Mouse (Mus musculus) midbrain, postnatal 0 days (tissue): ENCODE measurements around the gene Wnt3. TPM values are rescaled to one million over a fixed set of nuclear protein-coding genes. Genes with fewer than 3 reads are reported as not detected.

ENCODE experiments used
- ATAC-seq: fragments of 200-750 bp; cut with Nextera tagmentation; 2 replicates; pipeline ENCODE4 v1.8.0; 2017; ENCODE audit warnings: moderate number of reproducible peaks, mild to moderate bottlenecking, moderate TSS enrichment, moderate library complexity; ENCODE audit not compliant: low FRiP score
- DNase-seq: peaks from one replicate; pipeline ENCODE4 v3.0.0-alpha.2; 2015; ENCODE audit warnings: low spot score
- H3K27ac ChIP-seq: fragments of 300-500 bp; sonication (generic); 2 replicates; pipeline ENCODE4 v1.5.1; 2014; ENCODE audit warnings: low read depth, mild to moderate bottlenecking, low read length, mixed read lengths
- H3K27me3 ChIP-seq: fragments of 300-500 bp; sonication (generic); 2 replicates; pipeline ENCODE4 v1.6.1; 2014; ENCODE audit warnings: low read length, control low read depth, mixed read lengths; ENCODE audit not compliant: insufficient read depth
- H3K36me3 ChIP-seq: fragments of 300-500 bp; sonication (generic); 2 replicates; pipeline ENCODE4 v1.6.1; 2014; ENCODE audit warnings: low read length, control low read depth, mixed read lengths; ENCODE audit not compliant: insufficient read depth
- H3K4me1 ChIP-seq: fragments of 300-500 bp; sonication (generic); 2 replicates; pipeline ENCODE4 v1.6.1; 2014; ENCODE audit warnings: mild to moderate bottlenecking, control low read depth, antibody characterized with exemption, low read length, mixed read lengths; ENCODE audit not compliant: insufficient read depth
- H3K4me2 ChIP-seq: fragments of 300-500 bp; sonication (generic); 2 replicates; pipeline ENCODE4 v1.6.1; 2014; ENCODE audit warnings: low read depth, mild to moderate bottlenecking, low read length, mixed read lengths; ENCODE audit not compliant: poor library complexity, severe bottlenecking
- H3K4me3 ChIP-seq: fragments of 300-500 bp; sonication (generic); 2 replicates; pipeline ENCODE4 v1.5.1; 2014; ENCODE audit warnings: low read depth, mild to moderate bottlenecking, low read length, moderate library complexity
- H3K9ac ChIP-seq: fragments of 300-500 bp; sonication (generic); replicated peaks from 2 replicates; pipeline ENCODE4 v1.6.1; 2014; ENCODE audit warnings: mild to moderate bottlenecking, low read length, moderate library complexity, mixed read lengths; ENCODE audit not compliant: poor library complexity, severe bottlenecking
- H3K9me3 ChIP-seq: fragments of 300-500 bp; sonication (generic); 2 replicates; pipeline ENCODE4 v1.6.1; 2016; ENCODE audit warnings: low read length, control low read depth
- CTCF ChIP-seq: IDR thresholded peaks from 2 replicates; pipeline ENCODE4 v1.5.1; 2016; ENCODE audit warnings: antibody characterized with exemption, mild to moderate bottlenecking
- WGBS: fragments of 180-500 bp; shearing (Covaris S2); extraction: QIAGEN DNeasy Blood & Tissue Kit; methylation state at CpG from one replicate; pipeline ENCODE4 v1.1.7; 2014; 5-methylcytosine and 5-hydroxymethylcytosine counted together
- polyA plus RNA-seq: library from polyadenylated mRNA; unstranded; fragments of >200 nt; fragmentation: Nextera tagmentation; extraction: Ambion mirVana; gene quantifications from 2 replicates; pipeline ENCODE4 v1.2.1, GENCODE M21; 2015
- total RNA-seq: library from RNA; depleted of rRNA; stranded (reverse); fragments of >200 nt; gene quantifications from 2 replicates; pipeline ENCODE4 v1.2.3, GENCODE M21; 2014

Wnt3 gene
- total and polyA plus RNA-seq, 2 experiments from 2014 or later: 11.7 to 12.5 TPM

GRCm38 (mm10) chr11:103808771-103809610 lies 35.0 kb downstream of the Wnt3 start:
- Histone ChIP-seq H3K9ac (peak overlapping the region; percentile 83), H3K4me3 (peak overlapping the region; percentile 48), H3K9me3 (no peaks in the 10 kb centered on the region), H3K27me3 (no peaks in the 10 kb centered on the region), H3K36me3 (no peaks in the 10 kb centered on the region), H3K4me1 (peaks cover 5% of the 10 kb centered on the region; the same call in 1 of the 2 replicates), H3K27ac (peak overlapping the region; percentile 80), H3K4me2 (peak overlapping the region; percentile 96)
- DNase-seq (peak; percentile 68), ATAC-seq (no peak)
- 12% methylated on average over 29 of the region's 29 CpGs for WGBS
- TF ChIP-seq CTCF: no peak

- peak overlapping the region; percentile 80 for H3K27ac ChIP-seq
- ATAC-seq (peak; percentile 39; the same call in 1 of the 2 replicates), DNase-seq (peak; percentile 58)
- no peaks in the 10 kb centered on the region for H3K36me3 ChIP-seq
- H3K4me3 ChIP-seq: peak overlapping the region; percentile 48
- TF ChIP-seq CTCF: peak; percentile 22; the same call in 1 of the 2 replicates
- H3K4me1 ChIP-seq: peaks cover 5% of the 10 kb centered on the region; the same call in 1 of the 2 replicates
- no peaks in the 10 kb centered on the region for H3K9me3 ChIP-seq
- peak overlapping the region; percentile 83 for H3K9ac ChIP-seq
- no peaks in the 10 kb centered on the region for H3K27me3 ChIP-seq
- WGBS: under 1% methylated on average over 72 of the region's 107 CpGs
- H3K4me2 ChIP-seq: peak overlapping the region; percentile 96
Observed at GRCm38 (mm10) chr11:103809611-103810598, 36.0 kb downstream of the Wnt3 start.

GRCm38 (mm10) chr11:103810631-103811030 lies 36.7 kb downstream of the Wnt3 start:
- Histone ChIP-seq H3K36me3 (no peaks in the 10 kb centered on the region), H3K4me1 (peaks cover 5% of the 10 kb centered on the region; the same call in 1 of the 2 replicates), H3K27ac (peak overlapping the region; percentile 80), H3K9ac (peak overlapping the region; percentile 83), H3K27me3 (no peaks in the 10 kb centered on the region), H3K4me2 (peak overlapping the region; percentile 96), H3K4me3 (peak overlapping the region; percentile 48), H3K9me3 (no peaks in the 10 kb centered on the region)
- ATAC-seq: no peak
- WGBS: 24% methylated on average over 12 of the region's 12 CpGs
- DNase-seq: no peak
- TF ChIP-seq CTCF: no peak

GRCm38 (mm10) chr11:103811246-103811645 lies 37.3 kb downstream of the Wnt3 start:
- TF ChIP-seq CTCF: no peak
- Histone ChIP-seq H3K27me3 (no peaks in the 10 kb centered on the region), H3K9me3 (no peaks in the 10 kb centered on the region), H3K4me1 (peaks cover 5% of the 10 kb centered on the region; the same call in 1 of the 2 replicates), H3K9ac (no peak overlapping the region), H3K27ac (no peak overlapping the region), H3K4me2 (peak overlapping the region; percentile 1; the same call in 1 of the 2 replicates), H3K4me3 (no peak overlapping the region), H3K36me3 (no peaks in the 10 kb centered on the region)
- no peak for ATAC-seq
- DNase-seq: no peak
- WGBS: 55% methylated on average over 25 of the region's 25 CpGs

- WGBS: 60% methylated on average over 3 of the region's 3 CpGs
Observed at GRCm38 (mm10) chr11:103814808-103815207, 40.9 kb downstream of the Wnt3 start.

More at GRCm38 (mm10) chr11:103814808-103815207, 40.9 kb downstream of the Wnt3 start:
- Histone ChIP-seq H3K27me3 (no peaks in the 10 kb centered on the region), H3K9ac (0 out of 2 replicates have a peak overlapping the region, but pooled peaks have one; percentile 8), H3K36me3 (0 out of 2 replicates have a peak, but pooled peaks cover 3% of the 10 kb centered on the region), H3K4me2 (no peak overlapping the region), H3K4me3 (no peak overlapping the region), H3K9me3 (no peaks in the 10 kb centered on the region), H3K27ac (no peak overlapping the region), H3K4me1 (peaks cover 5% of the 10 kb centered on the region; the same call in 1 of the 2 replicates)
- DNase-seq: no peak
- no peak for ATAC-seq
- TF ChIP-seq CTCF: no peak
